Comparison of ENCODE assay signal across 10 mouse cellular contexts in genomic region chr4:151980699-151981098, GRCm38 (mm10). TPM values are rescaled to one million over a fixed set of nuclear protein-coding genes. Genes with fewer than 3 reads are reported as not detected.
DNase-seq lines count a peak whose midpoint lies in the region; ATAC-seq and TF ChIP-seq lines count a peak whose summit lies in the region.
"Had no signal": no experiment of that assay in that cellular context is flagged by ENCODE, and none has a peak within 500 bp of the region (broad histone marks: within the 10 kb centered on the region; RNA-seq: fewer than 3 reads in every experiment).

No protein-coding gene starts in this region.

- no peaks in the 10 kb centered on the region for H3K27me3 ChIP-seq in midbrain, postnatal 0 days (ENCODE audit: insufficient read depth, low read length)
- H3K27me3 ChIP-seq in midbrain, embryonic 13.5 days, result no peaks in the 10 kb centered on the region
- H3K27me3 ChIP-seq: heart, embryonic 13.5 days; hindbrain, embryonic 15.5 days had no signal

- no peak overlapping the region for H3K9ac ChIP-seq in midbrain, postnatal 0 days (replicated peaks; ENCODE audit: low read length, poor library complexity, severe bottlenecking)
- H3K9ac ChIP-seq in midbrain, embryonic 13.5 days (replicated peaks), result no peak overlapping the region
- H3K9ac ChIP-seq: heart, embryonic 13.5 days; hindbrain, embryonic 15.5 days had no signal

- no peak for ATAC-seq in midbrain, postnatal 0 days (ENCODE audit: low FRiP score)
- no peak; the same call in 1 of the 2 replicates for ATAC-seq in midbrain, embryonic 13.5 days

- DNase-seq in heart, adult 11 months, result peak; percentile 89
- DNase-seq in heart, adult 9 months (ENCODE audit: low spot score in 2 of 2), result no peak
- peak; percentile 34 for DNase-seq in midbrain, postnatal 0 days (ENCODE audit: low spot score)
- no peak for DNase-seq in adrenal gland, postnatal 36 days
- no peak for DNase-seq in layer of hippocampus, postnatal 14 days (ENCODE audit: low spot score in 2 of 2)
- DNase-seq in layer of hippocampus, postnatal 25 days (ENCODE audit: extremely low spot score in 1 of 2, low spot score in 1 of 2), result no peak

- H3K9me3 ChIP-seq in midbrain, postnatal 0 days (ENCODE audit: low read length), result no peaks in the 10 kb centered on the region
- no peaks in the 10 kb centered on the region for H3K9me3 ChIP-seq in midbrain, embryonic 13.5 days
- H3K9me3 ChIP-seq: heart, embryonic 13.5 days; hindbrain, embryonic 15.5 days had no signal

- H3K27ac ChIP-seq in midbrain, postnatal 0 days (ENCODE audit: low read depth, low read length), result no peak overlapping the region
- no peak overlapping the region for H3K27ac ChIP-seq in midbrain, embryonic 13.5 days
- no peak overlapping the region for H3K27ac ChIP-seq in cortical plate, adult 2 months (ENCODE audit: insufficient read depth, low read length)
- H3K27ac ChIP-seq: heart, embryonic 13.5 days had no signal

- no peak overlapping the region for H3K4me3 ChIP-seq in midbrain, postnatal 0 days (ENCODE audit: low read depth, low read length)
- H3K4me3 ChIP-seq in midbrain, embryonic 13.5 days (replicated peaks), result no peak overlapping the region
- H3K4me3 ChIP-seq in cortical plate, adult 2 months (ENCODE audit: insufficient read depth, low read length), result no peak overlapping the region
- H3K4me3 ChIP-seq: heart, embryonic 13.5 days; hindbrain, embryonic 15.5 days had no signal

- H3K36me3 ChIP-seq in midbrain, postnatal 0 days (ENCODE audit: insufficient read depth, low read length), result peaks cover 19% of the 10 kb centered on the region
- H3K36me3 ChIP-seq in midbrain, embryonic 13.5 days, result peaks cover 42% of the 10 kb centered on the region

- peak; percentile 61 for TF ChIP-seq CTCF in midbrain, postnatal 0 days (IDR thresholded peaks at IDR 0.05)
- TF ChIP-seq CTCF in cortical plate, adult 2 months (IDR thresholded peaks at IDR 0.05; ENCODE audit: extremely low read depth, insufficient read depth, low read length), result 0 out of 2 replicates have a peak, but pooled peaks have one; percentile 24

- no peak overlapping the region for H3K4me2 ChIP-seq in midbrain, postnatal 0 days (ENCODE audit: low read depth, low read length, poor library complexity, severe bottlenecking)
- no peak overlapping the region for H3K4me2 ChIP-seq in midbrain, embryonic 13.5 days (replicated peaks)
- H3K4me2 ChIP-seq: heart, embryonic 13.5 days; hindbrain, embryonic 15.5 days had no signal

- WGBS in midbrain, postnatal 0 days, result 79% methylated on average over 8 of the region's 8 CpGs
- WGBS in midbrain, embryonic 13.5 days, result 76% methylated on average over 8 of the region's 8 CpGs

- TF ChIP-seq POLR2A in cortical plate, adult 2 months (IDR thresholded peaks at IDR 0.05; ENCODE audit: extremely low read depth, insufficient read depth, low read length), result no peak

- H3K4me1 ChIP-seq in midbrain, postnatal 0 days (ENCODE audit: insufficient read depth, low read length), result no peaks in the 10 kb centered on the region
- peaks cover 4% of the 10 kb centered on the region; the same call in 1 of the 2 replicates for H3K4me1 ChIP-seq in midbrain, embryonic 13.5 days (replicated peaks)
- H3K4me1 ChIP-seq in cortical plate, adult 2 months (ENCODE audit: control insufficient read depth, insufficient read depth, low read length), result no peaks in the 10 kb centered on the region

RNA-seq across cellular contexts. Expression of gene Thap3, which starts 8.1 kb away (rescaled TPM):
- total RNA-seq in midbrain, postnatal 0 days (2014; rRNA removed), result 13.8 and 21.1 TPM in 2 replicates
- polyA plus RNA-seq in midbrain, postnatal 0 days (2015; fragmentation: Nextera tagmentation; extraction: Ambion mirVana), result 42.7 and 45.7 TPM in 2 replicates
- 34.7 and 38.0 TPM in 2 replicates for polyA plus RNA-seq in midbrain, embryonic 13.5 days (2015; fragmentation: Nextera tagmentation; extraction: Ambion mirVana)
- polyA plus RNA-seq in cortical plate, adult 2 months (2012; rRNA removed), result 29.7 and 31.5 TPM in 2 replicates
- 10 to 100 TPM; 19.5 to 20.5 TPM for total RNA-seq in adrenal gland, postnatal 36 days (2021)
- 10 to 100 TPM; 18.9 to 22.0 TPM for total RNA-seq in layer of hippocampus, postnatal 14 days (2021)
- total RNA-seq in layer of hippocampus, postnatal 25 days (2021), result 10 to 100 TPM; 24.3 to 25.5 TPM

RNA-seq across cellular contexts. Expression of gene Phf13, which starts 15.4 kb away (rescaled TPM):
- 17.2 and 18.3 TPM in 2 replicates for total RNA-seq in midbrain, postnatal 0 days (2014; rRNA removed)
- 16.6 and 17.1 TPM in 2 replicates for polyA plus RNA-seq in midbrain, postnatal 0 days (2015; fragmentation: Nextera tagmentation; extraction: Ambion mirVana)
- polyA plus RNA-seq in midbrain, embryonic 13.5 days (2015; fragmentation: Nextera tagmentation; extraction: Ambion mirVana), result 17.5 and 17.7 TPM in 2 replicates
- 9.3 and 9.6 TPM in 2 replicates for polyA plus RNA-seq in cortical plate, adult 2 months (2012; rRNA removed)
- total RNA-seq in adrenal gland, postnatal 36 days (2021), result 10 to 100 TPM; 17.2 to 17.7 TPM
- 10 to 100 TPM; 11.8 to 13.3 TPM for total RNA-seq in layer of hippocampus, postnatal 14 days (2021)
- 10 to 100 TPM; 11.7 to 12.5 TPM for total RNA-seq in layer of hippocampus, postnatal 25 days (2021)

RNA-seq across cellular contexts. Expression of gene Klhl21, which starts 27.9 kb away (rescaled TPM):
- 9.0 and 13.2 TPM in 2 replicates for total RNA-seq in midbrain, postnatal 0 days (2014; rRNA removed)
- 3.5 and 4.1 TPM in 2 replicates for polyA plus RNA-seq in midbrain, postnatal 0 days (2015; fragmentation: Nextera tagmentation; extraction: Ambion mirVana)
- 2.0 and 3.0 TPM in 2 replicates for polyA plus RNA-seq in midbrain, embryonic 13.5 days (2015; fragmentation: Nextera tagmentation; extraction: Ambion mirVana)
- polyA plus RNA-seq in cortical plate, adult 2 months (2012; rRNA removed), result 11.8 and 12.6 TPM in 2 replicates
- total RNA-seq in adrenal gland, postnatal 36 days (2021), result 10 to 100 TPM; 21.7 to 29.7 TPM
- total RNA-seq in layer of hippocampus, postnatal 14 days (2021), result 10 to 100 TPM; 16.4 to 18.6 TPM
- total RNA-seq in layer of hippocampus, postnatal 25 days (2021), result 10 to 100 TPM; 19.1 to 20.7 TPM

RNA-seq across cellular contexts. Expression of gene Zbtb48, which starts 46.8 kb away (rescaled TPM):
- 7.8 and 8.9 TPM in 2 replicates for total RNA-seq in midbrain, postnatal 0 days (2014; rRNA removed)
- 17.0 and 20.6 TPM in 2 replicates for polyA plus RNA-seq in midbrain, postnatal 0 days (2015; fragmentation: Nextera tagmentation; extraction: Ambion mirVana)
- 17.9 and 26.3 TPM in 2 replicates for polyA plus RNA-seq in midbrain, embryonic 13.5 days (2015; fragmentation: Nextera tagmentation; extraction: Ambion mirVana)
- 13.7 and 19.1 TPM in 2 replicates for polyA plus RNA-seq in cortical plate, adult 2 months (2012; rRNA removed)
- 1 to 10 TPM; 8.6 to 9.7 TPM for total RNA-seq in adrenal gland, postnatal 36 days (2021)
- total RNA-seq in layer of hippocampus, postnatal 14 days (2021), result 10 to 100 TPM; 12.2 to 14.4 TPM
- total RNA-seq in layer of hippocampus, postnatal 25 days (2021), result 10 to 100 TPM; 11.0 to 15.8 TPM

RNA-seq across cellular contexts. Expression of gene Dnajc11, which starts 47.2 kb away (rescaled TPM):
- 83.2 and 88.5 TPM in 2 replicates for total RNA-seq in midbrain, postnatal 0 days (2014; rRNA removed)
- polyA plus RNA-seq in midbrain, postnatal 0 days (2015; fragmentation: Nextera tagmentation; extraction: Ambion mirVana), result 73.7 and 75.9 TPM in 2 replicates
- polyA plus RNA-seq in midbrain, embryonic 13.5 days (2015; fragmentation: Nextera tagmentation; extraction: Ambion mirVana), result 88.0 and 89.2 TPM in 2 replicates
- 58.5 and 64.9 TPM in 2 replicates for polyA plus RNA-seq in cortical plate, adult 2 months (2012; rRNA removed)
- total RNA-seq in adrenal gland, postnatal 36 days (2021), result 10 to 100 TPM; 93.5 to 95.9 TPM
- total RNA-seq in layer of hippocampus, postnatal 14 days (2021), result 10 to 100 TPM; 66.9 to 70.5 TPM
- total RNA-seq in layer of hippocampus, postnatal 25 days (2021), result 10 to 100 TPM; 62.7 to 69.7 TPM

Comparison
In these comparisons a context has a peak if more than half of its experiments do, and no peak if none do; other contexts are left out.
1. DNase-seq: peak in heart, adult 11 months (single experiment) and midbrain, postnatal 0 days (single experiment); none in heart, adult 9 months (0 of 2), adrenal gland, postnatal 36 days (0 of 2), layer of hippocampus, postnatal 14 days (0 of 2) and layer of hippocampus, postnatal 25 days (0 of 2).